Mouse (Mus musculus) left cerebral cortex, adult 9 months (tissue): ENCODE data around the gene Thumpd2.

Experiments
- DNase-seq, 2 experiments: peaks; one replicate each; pipeline ENCODE4 v3.0.0; 2022; ENCODE audit warnings: low spot score in 2 of 2

Gene Thumpd2

DNA sequence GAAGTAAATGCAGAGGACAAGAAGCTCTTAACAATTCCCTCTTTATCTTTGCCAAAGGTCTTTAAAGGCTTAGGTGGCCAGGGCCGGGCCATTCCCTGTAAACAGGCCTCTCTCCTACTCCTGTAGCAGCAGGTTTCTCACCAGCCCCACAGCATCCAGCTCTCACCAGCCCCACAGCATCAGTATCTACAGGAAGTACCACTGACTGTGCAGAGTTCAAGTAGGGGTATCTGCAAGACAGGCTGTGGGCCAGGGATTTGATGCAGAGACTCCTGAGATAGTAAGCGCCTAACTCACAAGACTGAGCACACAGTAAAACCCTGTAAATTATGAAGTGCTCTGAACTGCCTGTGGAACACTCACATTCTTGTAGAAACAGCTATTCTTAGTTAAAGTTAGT is 31.9 kb downstream of the Thumpd2 start:
- no peak for DNase-seq

- no peak for DNase-seq
Observed at GRCm38 (mm10) chr17:81031830-81032442, 32.9 kb downstream of the Thumpd2 start.

DNA sequence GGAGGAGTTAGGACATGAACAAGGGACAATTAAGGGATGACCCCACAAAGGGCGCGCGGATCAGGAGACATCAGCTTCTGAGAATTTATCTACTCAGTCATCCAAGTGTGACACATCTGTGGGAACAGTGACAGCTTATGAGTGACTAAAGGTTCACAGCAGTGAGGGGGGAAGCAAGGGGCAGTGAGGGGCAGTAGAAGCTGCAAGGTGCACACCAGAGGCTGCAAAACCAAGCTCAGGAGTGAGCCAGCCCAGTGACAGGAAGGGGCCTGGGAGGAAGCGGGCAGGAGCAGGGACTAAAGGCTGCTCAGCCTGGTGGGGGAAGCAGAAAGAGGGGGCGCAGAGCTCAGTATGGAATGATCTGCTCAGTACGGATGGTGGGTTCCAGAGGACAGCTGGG is 37.6 kb downstream of the Thumpd2 start:
- no peak for DNase-seq

- no peak for DNase-seq
Observed at GRCm38 (mm10) chr17:81017132-81017531, 47.8 kb downstream of the Thumpd2 start.

DNA sequence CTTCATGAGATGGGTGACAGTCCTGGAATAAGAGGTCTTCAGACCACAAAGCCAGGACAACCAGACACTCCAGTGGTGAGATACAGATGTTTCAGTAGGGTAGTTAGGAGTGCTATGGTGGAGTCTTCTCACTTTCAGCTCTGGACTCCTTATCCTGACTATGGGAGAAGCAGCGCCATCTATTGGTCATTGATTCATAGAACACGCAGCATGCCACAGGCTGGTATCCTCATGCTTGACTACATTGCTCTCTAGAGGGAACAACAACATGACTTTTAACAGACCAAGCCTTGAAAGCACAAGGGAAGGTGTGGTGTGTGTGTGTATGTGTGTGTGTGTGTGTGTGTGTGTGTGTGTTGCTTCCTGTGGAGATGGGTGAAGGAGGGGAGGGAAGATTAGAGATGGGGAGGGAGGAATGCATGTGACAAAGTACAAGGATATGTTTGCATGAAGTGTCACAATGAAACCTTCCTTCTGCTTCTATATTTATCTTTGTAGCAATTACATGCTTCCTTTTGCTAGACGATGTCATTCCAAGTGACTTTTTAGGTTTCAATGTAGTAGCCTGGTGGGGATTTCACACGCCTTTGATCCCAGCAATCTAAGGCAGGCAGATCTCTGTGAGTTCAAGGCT is 49.0 kb downstream of the Thumpd2 start:
- DNase-seq, result peak in 1 of 2 experiments; percentile 67

- peak in 1 of 2 experiments; percentile 44 for DNase-seq
Observed at GRCm38 (mm10) chr17:81010844-81011685, 53.8 kb downstream of the Thumpd2 start.

DNA sequence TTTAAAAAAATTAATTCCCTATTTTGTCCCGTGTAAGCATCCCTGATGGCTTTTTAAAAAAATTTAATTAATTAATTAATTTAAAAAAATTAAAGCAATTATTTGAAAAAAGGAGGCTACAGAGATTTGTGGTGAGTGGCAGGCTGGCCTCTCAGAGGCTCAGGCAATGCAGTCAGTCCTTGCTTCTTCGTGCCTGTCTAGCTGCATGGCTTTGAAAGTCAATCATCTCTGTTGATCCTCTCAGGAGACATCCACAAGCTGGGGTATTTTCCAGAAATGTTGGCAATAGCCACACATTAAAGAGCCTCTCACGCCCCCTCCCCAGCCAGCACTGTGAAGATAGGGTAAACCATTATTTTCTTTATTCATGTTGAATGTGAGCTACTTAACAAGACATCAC is 54.7 kb downstream of the Thumpd2 start:
- no peak for DNase-seq

DNA sequence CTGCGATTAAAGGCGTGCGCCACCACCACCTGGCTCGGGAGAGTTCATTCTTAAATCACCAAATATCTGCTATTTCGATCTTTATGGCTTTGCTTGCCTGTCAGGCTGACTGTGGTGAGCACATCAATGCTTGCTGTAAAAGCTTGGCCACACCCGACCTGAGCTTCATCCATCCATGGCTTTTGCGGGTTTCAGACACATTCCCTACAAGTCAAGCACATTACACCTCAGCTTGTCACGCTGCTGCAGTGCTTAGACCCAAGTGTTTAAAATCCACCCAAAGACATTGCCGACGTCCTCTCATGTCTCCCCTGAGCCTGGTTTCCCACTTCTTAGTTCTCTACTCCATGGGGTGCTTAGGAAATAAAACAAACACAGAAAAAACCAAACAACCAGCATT is 55.8 kb downstream of the Thumpd2 start:
- no peak for DNase-seq

DNA sequence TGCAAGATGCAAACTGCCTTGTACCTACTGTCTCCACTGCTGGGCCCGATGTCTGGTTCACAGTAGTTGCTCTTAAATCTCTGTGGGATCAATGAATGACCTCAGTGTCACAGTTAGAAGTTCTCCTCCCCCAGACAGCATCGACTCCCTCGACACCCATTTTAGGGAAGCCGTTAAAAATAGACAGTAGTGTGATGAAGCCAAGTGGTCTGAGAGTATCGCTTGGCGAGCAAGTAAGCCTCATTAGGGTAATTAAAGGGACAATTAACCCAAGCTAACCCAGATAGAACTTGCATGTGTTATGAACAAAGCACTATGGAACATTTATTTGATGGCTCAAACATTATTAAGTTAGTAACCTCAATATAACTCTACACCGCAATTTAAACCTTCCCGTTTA is 59.6 kb downstream of the Thumpd2 start:
- no peak for DNase-seq

- no peak for DNase-seq
Observed at GRCm38 (mm10) chr17:81004454-81004853, 60.4 kb downstream of the Thumpd2 start.

- DNase-seq, result no peak
Observed at GRCm38 (mm10) chr17:81002130-81002529, 62.8 kb downstream of the Thumpd2 start.

DNA sequence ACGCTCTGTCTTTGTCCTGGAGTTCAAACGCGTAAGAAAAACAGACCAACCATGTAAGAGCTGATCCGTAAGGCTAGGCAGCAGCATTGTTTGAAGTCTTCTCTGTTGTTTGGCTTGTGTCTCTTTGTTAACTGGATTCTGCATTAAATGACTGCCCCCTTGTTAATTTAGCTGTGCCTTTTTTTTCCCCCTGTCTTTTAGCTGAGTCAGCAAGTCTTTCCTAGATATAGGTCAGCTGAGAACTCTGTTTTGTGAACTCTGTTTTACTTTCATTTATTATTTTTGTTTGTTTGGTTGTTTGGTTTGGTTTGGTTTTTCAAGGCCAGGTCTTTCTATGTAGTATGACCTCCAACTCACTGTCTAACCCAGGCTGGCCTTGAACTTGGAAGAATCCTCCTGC is 63.2 kb downstream of the Thumpd2 start:
- DNase-seq, result no peak

DNA sequence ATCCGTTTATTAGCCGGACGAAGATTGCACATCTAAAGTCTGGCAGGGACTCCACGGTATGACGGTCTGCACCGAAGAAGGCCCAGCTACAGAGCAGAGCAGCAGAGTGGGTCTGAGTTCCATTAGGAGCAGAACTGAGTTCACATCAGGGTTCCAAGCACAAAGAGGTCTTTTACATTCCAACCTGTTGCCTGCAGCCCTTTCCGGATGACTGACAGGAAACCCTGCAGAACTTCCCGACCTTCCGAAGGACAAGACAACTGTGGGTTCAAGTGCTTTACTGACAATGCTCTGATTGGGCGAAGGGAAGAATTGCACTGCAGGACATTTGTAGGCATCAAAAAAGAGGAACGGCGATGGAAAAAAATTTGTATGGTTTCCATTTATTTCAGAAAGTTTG is 63.9 kb downstream of the Thumpd2 start:
- no peak for DNase-seq

GRCm38 (mm10) chr17:80998958-80999357 is 65.9 kb downstream of the Thumpd2 start:
- no peak for DNase-seq

DNA sequence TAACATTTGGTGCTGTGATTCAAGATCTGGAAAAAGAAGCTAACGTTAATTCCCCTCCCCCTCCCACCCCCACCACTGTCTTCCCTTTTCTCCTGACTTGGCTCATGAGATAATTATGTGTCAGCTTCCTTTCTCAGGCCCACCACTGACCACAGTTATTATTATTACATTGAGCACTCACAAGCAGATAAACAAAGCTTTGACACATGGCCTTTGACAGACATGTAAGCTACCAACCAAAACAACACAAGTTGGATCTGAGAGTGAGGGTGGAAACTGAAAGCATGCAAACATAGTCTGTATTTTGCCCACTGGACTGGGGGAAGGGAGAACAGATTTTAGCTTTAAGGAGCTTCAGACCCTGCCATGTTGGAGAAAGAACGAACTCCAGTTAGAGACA is 67.7 kb downstream of the Thumpd2 start:
- no peak for DNase-seq

DNA sequence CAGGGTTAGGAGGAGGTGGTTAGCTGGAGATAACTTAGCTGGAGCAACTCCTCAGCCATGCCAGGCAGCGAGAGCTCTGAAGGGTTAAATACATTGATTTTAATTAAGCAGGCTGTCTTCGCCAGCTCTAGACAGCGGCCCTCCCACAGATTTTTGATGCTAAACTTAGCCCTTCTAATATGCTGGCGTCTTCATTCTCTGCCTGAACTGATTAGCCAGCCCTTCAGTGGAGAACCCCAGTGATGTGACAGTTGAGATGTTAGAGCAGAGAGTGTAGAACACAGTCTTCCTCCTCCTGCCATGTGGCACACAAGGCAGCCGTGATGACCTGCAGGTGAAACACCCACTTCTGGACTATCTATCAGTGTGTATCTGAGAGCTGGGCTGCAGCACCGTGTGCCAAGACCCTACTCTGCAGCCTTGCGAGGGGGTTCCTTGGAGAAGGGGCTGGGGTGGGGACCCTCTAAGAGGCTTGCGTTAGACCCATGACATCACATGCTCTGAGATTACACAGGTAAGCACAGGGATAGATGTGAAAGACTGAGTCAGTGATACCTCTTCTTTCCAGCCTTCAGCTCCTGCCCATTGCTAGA is 73.3 kb downstream of the Thumpd2 start:
- no peak for DNase-seq

DNA sequence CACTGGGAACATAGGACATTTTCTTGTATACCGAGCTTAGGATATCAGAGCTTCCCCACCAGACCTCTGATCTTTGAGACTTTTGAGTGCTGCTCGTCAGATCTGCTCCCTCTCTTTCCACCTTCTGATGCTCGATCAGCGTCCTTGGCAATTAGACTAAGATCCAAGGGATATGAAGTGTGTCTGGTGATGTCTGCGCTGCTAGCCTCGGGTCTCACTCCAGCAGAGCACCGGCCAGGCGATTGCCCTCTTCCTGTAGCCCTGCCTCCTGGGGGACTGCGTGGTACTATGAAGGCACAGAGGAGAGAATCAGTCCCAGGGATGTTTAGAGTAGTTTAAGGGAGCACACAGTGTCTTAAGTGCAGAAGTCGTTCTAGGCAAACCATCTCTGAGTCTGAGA is 81.9 kb downstream of the Thumpd2 start:
- no peak for DNase-seq

- DNase-seq, result peak; percentile 79 to 96
Observed at GRCm38 (mm10) chr17:80982412-80982787, 82.5 kb downstream of the Thumpd2 start.

GRCm38 (mm10) chr17:80981721-80982411 is 83.0 kb downstream of the Thumpd2 start:
- DNase-seq, result peak in 1 of 2 experiments; percentile 35

DNA sequence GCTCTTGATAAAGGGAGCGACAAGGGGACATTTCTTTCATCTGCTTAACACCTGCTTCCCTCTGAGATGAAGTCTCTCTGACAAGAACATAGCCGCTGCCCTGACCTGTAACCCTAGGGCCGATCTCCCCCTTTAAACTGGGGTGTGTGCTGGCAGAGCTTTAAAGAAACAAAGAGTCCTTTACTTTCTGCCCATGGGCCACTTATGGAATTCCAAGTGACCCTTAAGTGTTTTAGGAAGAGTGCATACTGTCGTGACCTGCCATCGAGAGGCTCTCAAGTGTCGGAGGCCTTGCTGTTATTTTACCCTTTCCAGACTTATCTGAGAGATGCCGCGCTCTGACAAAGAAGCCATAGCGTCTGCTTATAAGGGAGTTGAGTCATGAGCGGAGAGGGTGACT is 84.8 kb downstream of the Thumpd2 start:
- no peak for DNase-seq

DNA sequence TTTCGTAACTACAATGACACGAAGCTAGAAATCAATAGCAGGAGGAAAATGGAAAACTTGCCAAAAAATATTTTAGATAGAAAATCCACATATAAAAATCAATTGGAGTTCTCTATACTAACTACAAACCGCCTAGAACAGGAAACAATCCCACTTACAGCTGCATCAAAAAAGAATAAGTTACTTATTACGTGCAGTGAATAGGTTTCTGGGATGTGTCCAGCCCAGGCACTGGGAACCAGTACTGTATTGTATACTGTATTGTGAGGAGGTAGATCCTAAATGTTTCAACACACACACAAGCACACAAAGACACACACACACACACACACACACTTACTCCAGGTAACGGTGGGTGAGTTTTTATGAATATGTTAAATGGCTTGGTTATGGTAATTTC is 87.6 kb downstream of the Thumpd2 start:
- no peak for DNase-seq
